Mouse (Mus musculus) liver, embryonic 14.5 days (tissue): ENCODE data around the gene Hsd17b14.

Source experiments
- CTCF ChIP-seq: IDR thresholded peaks from 2 replicates; pipeline ENCODE4 v1.5.1; 2016; ENCODE audit warnings: antibody characterized with exemption, low read depth, control low read depth
- EP300 ChIP-seq: IDR thresholded peaks from 2 replicates; pipeline ENCODE4 v1.6.1; 2016; ENCODE audit warnings: antibody characterized with exemption, low read depth

GRCm38 (mm10) chr7:45585923-45586322 is 31.2 kb downstream of the Hsd17b14 start:
- TF ChIP-seq CTCF (no peak), EP300 (no peak)
